Mouse (Mus musculus) cortical plate, adult 2 months (tissue): ENCODE measurements around the gene Vamp5.

ENCODE experiments used
- CTCF ChIP-seq: fragments of 200-500 bp; IDR thresholded peaks from 2 replicates; pipeline ENCODE4 v1.5.1; 2011; ENCODE audit warnings: mild to moderate bottlenecking, control low read depth, low read length; ENCODE audit not compliant: insufficient read depth; ENCODE audit errors: extremely low read depth
- POLR2A ChIP-seq: fragments of 200-500 bp; IDR thresholded peaks from 2 replicates; pipeline ENCODE4 v1.6.1; 2011; ENCODE audit warnings: mild to moderate bottlenecking, low read length, control low read depth; ENCODE audit not compliant: insufficient read depth; ENCODE audit errors: extremely low read depth

- TF ChIP-seq CTCF, result no peak
- TF ChIP-seq POLR2A, result no peak
Observed at GRCm38 (mm10) chr6:72369557-72369956, 10.7 kb downstream of the Vamp5 start.
